Mouse (Mus musculus): ENCODE measurements around the gene Prkcd. TPM values are rescaled to one million over a fixed set of nuclear protein-coding genes. Genes with fewer than 3 reads are reported as not detected.

Gene Prkcd
- total RNA-seq, 1 experiment from 2014 or later, result 483 TPM

GRCm38 (mm10) chr14:30637087-30637486, 11.1 kb upstream of the Prkcd start:
- ATAC-seq (ENCODE audit: extremely low read depth, insufficient number of reproducible peaks, low FRiP score, poor library complexity, severe bottlenecking), result no peak

GRCm38 (mm10) chr14:30636499-30636898, 10.5 kb upstream of the Prkcd start:
- no peak for ATAC-seq (ENCODE audit: extremely low read depth, insufficient number of reproducible peaks, low FRiP score, poor library complexity, severe bottlenecking)

DNA sequence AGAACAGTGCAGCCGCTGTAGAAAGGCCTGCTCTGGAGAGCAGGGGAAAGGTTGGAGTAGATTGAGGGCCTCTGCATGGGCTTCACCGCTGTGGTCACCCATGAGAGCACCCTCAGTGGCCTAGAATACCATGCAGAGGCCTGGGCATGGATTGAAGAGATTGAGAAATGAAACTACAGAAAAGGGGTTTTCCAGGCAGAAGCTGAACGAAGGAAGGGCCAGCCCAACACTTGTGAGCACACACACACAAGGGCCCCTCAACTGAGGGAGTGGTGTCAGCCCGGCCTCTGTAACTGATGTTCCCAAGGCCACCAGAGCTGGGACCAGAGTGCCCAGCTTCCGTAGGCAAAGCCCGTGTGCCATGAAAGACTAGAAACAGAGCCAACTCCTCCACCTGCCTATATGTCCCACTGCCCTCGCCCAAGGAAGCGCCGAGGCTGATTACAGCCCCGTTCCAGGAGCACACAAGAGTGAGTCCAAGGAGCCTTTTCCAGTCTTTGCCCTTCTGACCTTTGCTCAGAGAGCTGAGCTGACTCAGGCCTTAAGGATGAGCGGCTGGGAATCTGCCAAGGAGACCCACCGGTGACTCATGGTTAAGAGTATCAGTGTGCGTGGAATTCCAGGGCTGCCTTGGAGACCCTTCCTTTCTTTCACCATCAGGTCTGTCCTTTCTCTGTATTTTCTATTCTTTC, 9.4 kb upstream of the Prkcd start:
- peak; percentile 69 for ATAC-seq (ENCODE audit: extremely low read depth, insufficient number of reproducible peaks, low FRiP score, poor library complexity, severe bottlenecking)

GRCm38 (mm10) chr14:30634418-30634817, 8.4 kb upstream of the Prkcd start:
- no peak for ATAC-seq (ENCODE audit: extremely low read depth, insufficient number of reproducible peaks, low FRiP score, poor library complexity, severe bottlenecking)

DNA sequence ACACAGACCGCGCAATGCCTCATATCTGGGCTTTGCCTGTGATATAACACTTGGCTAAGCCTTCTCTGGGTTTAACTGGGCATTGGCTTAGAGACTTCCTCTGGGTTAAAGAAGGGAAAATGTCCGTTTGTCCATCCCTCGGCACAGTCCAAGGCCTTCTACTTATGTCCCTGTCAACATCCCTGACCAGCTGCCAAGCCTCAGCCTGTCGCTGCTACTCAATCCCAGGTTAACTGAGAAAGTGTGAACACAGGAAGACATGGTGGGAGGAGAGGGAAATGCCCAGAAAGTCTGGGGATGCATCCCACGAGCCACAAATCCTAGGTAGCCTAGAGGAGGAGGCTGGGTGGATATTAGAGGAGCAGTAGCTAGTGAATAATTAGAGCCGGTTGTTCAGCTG, 7.7 kb upstream of the Prkcd start:
- ATAC-seq (ENCODE audit: extremely low read depth, insufficient number of reproducible peaks, low FRiP score, poor library complexity, severe bottlenecking), result no peak

DNA sequence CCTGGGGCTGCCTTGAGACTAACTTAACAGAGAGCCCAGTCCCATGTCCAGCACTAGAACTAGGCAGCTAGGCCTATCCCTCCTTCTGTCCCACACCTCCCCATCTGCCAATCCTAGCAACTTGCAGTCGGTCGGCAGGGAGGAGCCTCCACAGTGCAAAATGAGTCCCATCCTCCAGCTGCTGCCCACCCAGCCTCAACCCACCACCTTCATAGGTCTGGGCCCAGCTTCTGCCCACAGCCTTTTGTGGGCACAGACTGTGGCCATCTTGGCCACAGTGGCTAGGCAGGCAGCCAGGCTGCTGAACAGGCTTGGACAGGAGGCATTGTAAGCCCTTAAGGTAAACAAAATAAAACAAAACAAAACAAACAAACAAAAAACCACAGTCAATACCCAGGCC, 5.8 kb upstream of the Prkcd start:
- no peak for ATAC-seq (ENCODE audit: extremely low read depth, insufficient number of reproducible peaks, low FRiP score, poor library complexity, severe bottlenecking)

DNA sequence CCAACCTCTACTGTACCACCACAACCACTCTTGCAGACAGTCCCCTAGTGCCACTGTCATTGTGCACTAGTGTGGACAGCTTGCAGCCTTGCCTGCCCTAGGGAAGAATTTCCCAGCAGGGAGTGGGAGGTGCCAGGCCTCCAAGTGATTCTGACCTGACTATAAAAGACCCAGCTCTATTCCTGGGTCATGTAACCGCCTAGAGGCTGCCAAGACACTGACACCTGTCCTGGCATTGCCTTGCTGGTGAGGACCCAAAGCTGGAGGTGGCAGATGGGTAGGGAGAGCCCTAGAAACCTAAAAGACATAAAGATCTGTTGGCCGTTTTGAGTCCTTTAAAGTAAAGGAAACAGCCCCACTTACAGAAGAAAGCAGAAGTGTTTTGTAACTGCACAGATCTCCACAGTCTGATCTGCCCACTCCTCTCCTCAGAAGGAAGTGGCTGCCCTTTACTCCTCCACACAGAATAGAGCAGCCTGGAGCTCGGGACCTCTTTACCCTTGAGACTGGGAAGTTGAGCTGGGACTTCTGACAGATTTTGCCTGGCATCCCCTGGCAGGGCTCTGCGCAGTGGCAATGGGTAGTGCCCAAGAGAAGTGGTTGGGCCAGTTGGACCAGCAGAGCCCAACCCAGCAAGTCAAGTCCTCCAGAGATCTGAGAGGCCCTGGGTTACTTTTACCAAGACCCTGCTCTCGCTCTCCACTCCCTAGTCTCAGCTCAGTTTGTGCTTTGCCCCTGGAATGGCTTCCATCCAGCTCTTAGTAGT, 5.0 kb upstream of the Prkcd start:
- ATAC-seq (ENCODE audit: extremely low read depth, insufficient number of reproducible peaks, low FRiP score, poor library complexity, severe bottlenecking), result peak; percentile 25; the same call in 1 of the 2 replicates

- no peak for ATAC-seq (ENCODE audit: extremely low read depth, insufficient number of reproducible peaks, low FRiP score, poor library complexity, severe bottlenecking)
These were observed 3.8 kb upstream of the Prkcd start for GRCm38 (mm10) chr14:30629839-30630238.

GRCm38 (mm10) chr14:30628235-30628634, 2.2 kb upstream of the Prkcd start:
- no peak for ATAC-seq (ENCODE audit: extremely low read depth, insufficient number of reproducible peaks, low FRiP score, poor library complexity, severe bottlenecking)

DNA sequence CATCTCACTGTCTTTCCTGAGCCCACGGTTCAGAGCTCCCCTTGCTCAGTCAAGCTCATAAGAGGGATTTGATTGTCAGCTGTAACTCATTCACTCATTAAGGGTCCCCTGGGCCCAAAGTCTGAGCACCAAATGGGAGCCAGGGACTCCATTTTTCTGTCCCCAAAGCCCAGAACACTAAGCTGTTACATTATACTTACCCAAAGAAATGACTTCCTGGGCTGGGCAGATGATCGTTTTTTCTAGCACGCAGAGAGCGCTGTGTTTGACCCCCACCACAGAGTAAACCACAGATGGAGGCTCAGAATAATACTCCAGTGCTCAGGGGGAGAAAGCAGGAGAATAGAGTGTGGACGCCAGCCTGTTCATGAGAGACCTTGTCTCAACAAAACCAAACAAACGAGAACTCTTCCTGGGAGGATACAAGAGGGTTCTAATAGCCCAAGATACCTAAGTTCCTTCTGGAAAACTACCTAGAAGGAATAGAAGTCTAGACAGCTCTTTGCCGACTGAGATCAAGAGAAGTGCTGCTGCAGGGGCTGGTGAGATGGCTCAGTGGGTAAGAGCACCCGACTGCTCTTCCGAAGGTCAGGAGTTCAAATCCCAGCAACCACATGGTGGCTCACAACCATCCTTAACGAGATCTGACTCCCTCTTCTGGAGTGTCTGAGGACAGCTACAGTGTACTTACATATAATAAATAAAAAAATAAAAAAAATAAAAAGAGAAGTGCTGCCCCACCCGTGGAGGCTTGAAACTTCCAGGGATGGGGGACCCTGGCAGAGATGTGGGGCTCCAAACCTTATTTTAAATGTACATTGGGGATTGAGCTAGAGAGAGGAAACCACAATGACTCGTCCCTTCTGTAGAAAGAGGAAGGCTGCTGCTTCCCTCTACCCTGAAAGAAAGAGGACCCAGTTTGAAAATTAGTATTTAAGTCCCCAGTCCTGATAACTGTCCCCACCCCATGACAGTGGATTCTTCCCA, 1.0 kb upstream of the Prkcd start:
- ATAC-seq (ENCODE audit: extremely low read depth, insufficient number of reproducible peaks, low FRiP score, poor library complexity, severe bottlenecking), result peak; percentile 30; the same call in 1 of the 2 replicates

DNA sequence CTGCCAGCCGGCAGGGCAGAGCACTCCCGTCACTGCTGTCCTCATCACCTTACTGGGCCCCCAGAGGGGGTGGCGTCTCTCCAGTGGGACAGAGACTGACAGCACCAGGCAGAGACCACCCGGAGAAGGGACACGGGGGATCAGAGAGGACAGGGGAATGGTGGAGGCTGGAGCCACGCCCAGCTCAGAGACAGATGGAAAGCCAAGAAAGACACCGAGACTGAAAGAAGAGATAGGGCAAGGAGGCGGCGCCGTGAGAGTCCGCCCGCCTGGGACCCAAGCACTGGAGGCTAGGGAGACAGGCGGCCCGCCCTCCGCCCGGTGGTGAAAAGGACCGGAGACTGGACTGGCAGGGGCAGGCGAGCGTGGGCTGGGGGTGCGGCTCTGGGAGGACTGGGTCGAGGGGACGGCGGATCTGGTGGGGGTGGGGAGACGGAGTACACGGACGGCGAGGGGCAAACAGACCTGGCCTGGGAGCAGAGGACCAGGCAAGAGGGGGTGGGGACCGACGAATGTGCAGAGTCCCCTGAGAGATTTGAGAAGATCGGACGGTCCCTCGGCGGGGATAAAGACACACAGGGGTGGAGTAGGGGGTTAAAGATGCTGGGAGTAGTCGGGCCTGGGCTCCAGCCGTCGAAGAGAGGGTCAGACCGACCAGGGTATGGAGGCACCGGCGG, 741 bp downstream of the Prkcd start:
- ATAC-seq (ENCODE audit: extremely low read depth, insufficient number of reproducible peaks, low FRiP score, poor library complexity, severe bottlenecking), result no peak

- no peak for ATAC-seq (ENCODE audit: extremely low read depth, insufficient number of reproducible peaks, low FRiP score, poor library complexity, severe bottlenecking)
These were observed 1.7 kb downstream of the Prkcd start for GRCm38 (mm10) chr14:30624277-30624721.

- no peak for ATAC-seq (ENCODE audit: extremely low read depth, insufficient number of reproducible peaks, low FRiP score, poor library complexity, severe bottlenecking)
These were observed 3.5 kb downstream of the Prkcd start for GRCm38 (mm10) chr14:30622556-30622955.

DNA sequence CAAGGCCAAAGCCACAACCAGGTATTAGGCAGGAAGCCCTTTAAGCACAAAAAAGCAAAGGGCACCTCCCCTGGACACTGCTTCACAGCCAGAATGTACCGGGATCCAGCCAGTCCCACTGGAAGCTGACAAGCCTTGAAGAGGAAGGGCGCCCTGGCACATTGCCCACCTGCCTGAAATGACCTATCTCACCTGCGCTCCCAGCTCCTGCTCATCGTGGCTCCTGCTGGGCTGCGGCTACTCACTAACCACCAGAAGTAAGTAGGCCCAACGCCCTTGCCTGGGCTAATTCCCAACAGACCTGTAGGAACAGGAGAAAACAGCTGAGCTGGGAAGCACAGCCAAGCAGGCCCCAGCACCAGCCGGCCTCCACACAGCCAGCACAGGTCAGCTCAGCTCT, 3.9 kb downstream of the Prkcd start:
- ATAC-seq (ENCODE audit: extremely low read depth, insufficient number of reproducible peaks, low FRiP score, poor library complexity, severe bottlenecking), result no peak

- ATAC-seq (ENCODE audit: extremely low read depth, insufficient number of reproducible peaks, low FRiP score, poor library complexity, severe bottlenecking), result peak; percentile 64
These were observed 5.9 kb downstream of the Prkcd start for GRCm38 (mm10) chr14:30619982-30620578.

DNA sequence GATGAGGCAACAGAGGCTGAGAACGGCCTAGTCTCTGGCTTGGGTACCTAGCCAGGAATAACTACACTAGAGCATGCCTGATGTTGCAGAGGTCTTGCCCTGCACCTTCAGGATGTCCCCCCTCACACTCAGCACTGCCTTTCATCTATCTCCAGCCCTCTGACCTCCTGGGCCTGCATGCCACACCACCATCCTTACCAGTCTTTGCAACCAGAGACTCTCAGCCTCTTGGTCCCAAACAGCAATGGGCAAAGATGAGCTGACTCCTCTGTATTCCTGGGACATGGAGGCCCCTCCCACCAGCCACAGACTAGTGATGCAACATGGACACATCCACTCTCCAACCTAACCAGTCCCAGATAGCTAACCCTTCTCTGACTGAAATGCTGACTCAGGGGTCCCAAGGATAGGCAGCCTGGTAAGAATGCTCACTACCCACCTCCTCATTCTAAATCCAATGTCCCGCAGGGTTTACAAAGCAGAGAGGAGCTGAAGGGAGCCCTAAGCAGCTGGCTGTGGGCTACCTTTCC, 7.2 kb downstream of the Prkcd start:
- ATAC-seq (ENCODE audit: extremely low read depth, insufficient number of reproducible peaks, low FRiP score, poor library complexity, severe bottlenecking), result no peak

- peak; percentile 39; the same call in 1 of the 2 replicates for ATAC-seq (ENCODE audit: extremely low read depth, insufficient number of reproducible peaks, low FRiP score, poor library complexity, severe bottlenecking)
These were observed 9.3 kb downstream of the Prkcd start for GRCm38 (mm10) chr14:30616751-30617150.
